Mouse (Mus musculus) neutrophil, adult 65 days (primary cell): Measurements from ENCODE around the gene Ccdc77. TPM values are rescaled to one million over a fixed set of nuclear protein-coding genes. Genes with fewer than 3 reads are reported as not detected.

ENCODE experiments used
- total RNA-seq: library from RNA; stranded (reverse); gene quantifications from 2 replicates; pipeline ENCODE4 v1.2.4, GENCODE M21; 2023

The Ccdc77 gene
- total RNA-seq, result 8.5 and 8.7 TPM in 2 replicates

GRCm38 (mm10) chr6:120363688-120364522 is at the start of gene Ccdc77, which contains the start of gene Kdm5a:
Ccdc77 (minus strand) TSS chr6:120364374.
Kdm5a (plus strand) TSS chr6:120364124.

DNA sequence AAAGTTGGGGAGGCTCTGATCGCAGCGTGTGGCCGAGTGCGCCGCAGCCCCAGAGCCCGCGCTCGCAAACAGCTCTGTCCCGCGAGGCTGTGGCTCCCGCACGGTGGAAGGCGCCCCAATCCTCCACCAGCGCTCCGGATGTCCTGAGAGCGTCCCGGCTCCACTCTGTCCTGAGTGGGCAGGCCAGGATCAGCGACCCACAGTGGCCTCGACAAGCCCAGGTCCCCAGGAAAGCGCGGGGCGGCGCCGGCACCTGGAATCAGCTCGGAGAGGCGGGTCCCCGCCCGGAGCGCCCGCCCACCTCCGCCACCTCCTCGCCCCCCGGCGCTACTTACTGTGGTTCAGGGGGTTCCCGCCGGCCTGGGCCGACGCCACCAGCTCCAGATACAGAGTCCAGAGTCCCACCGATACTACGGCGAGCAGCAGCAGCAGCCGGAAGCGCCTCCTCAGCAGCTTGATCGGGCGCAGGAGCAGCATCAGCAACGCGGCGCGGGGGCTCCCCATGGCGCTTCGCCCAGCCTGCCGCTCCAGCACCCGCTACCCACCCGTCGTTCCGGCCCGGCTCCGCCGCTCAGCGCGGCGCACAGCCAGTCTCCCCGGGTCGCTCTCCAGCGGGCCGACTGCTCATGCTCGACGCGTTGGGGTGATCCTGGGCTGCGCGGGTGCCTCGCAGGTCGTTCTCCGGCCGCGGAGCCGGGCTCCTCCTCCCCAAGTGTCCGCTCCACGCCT is 70.0 kb downstream of the Ccdc77 start, which contains the start of the genes D330020A13Rik and B4galnt3:
Gene D330020A13Rik (plus strand): TSS at position 309 of the 729 bp plus-strand sequence.
Gene B4galnt3 (minus strand): TSS at position 504 of the 729 bp plus-strand sequence.

Other genes starting within 250 kb of the Ccdc77 start
- not detected in 2 replicates for gene D330020A13Rik, start 70.0 kb downstream of the Ccdc77 start, total RNA-seq
- gene B4galnt3, start 69.8 kb downstream of the Ccdc77 start, total RNA-seq, result not detected in 2 replicates
- 114 and 178 TPM in 2 replicates for gene Kdm5a, start 250 bp downstream of the Ccdc77 start, total RNA-seq
- gene Il17ra, start 98.9 kb upstream of the Ccdc77 start, total RNA-seq, result 376 and 459 TPM in 2 replicates
- 0.13 TPM in 1 of 2 replicates, not detected in the other for gene Tmem121b, start 129.4 kb upstream of the Ccdc77 start, total RNA-seq
- 2.4 and 2.8 TPM in 2 replicates for gene Hdhd5, start 166.9 kb upstream of the Ccdc77 start, total RNA-seq